Mouse (Mus musculus) embryonic stem cell, embryonic (primary cell): ENCODE results near the gene Bptf.

Source experiments
- CTCF ChIA-PET, 4 experiments: fragments of 300-600 bp in 2 of 4; fragments of 350-600 bp in 2 of 4; sonication (Branson Sonifier 250); formaldehyde crosslinking; loops; one replicate each; lab custom pipeline; 2022; ENCODE audit warnings: inconsistent platforms in 2 of 4; lab: Charles Lee
- POLR2A ChIA-PET, 4 experiments: fragments of 300-600 bp in 2 of 4; fragments of 350-600 bp in 2 of 4; sonication (Branson Sonifier 250); formaldehyde crosslinking; loops; one replicate each; lab custom pipeline; 2022; ENCODE audit warnings: antibody characterized with exemption in 4 of 4, inconsistent platforms in 1 of 4; lab: Charles Lee

Bptf gene

GRCm38 (mm10) chr11:107046766-107047620, 84.9 kb downstream of the Bptf start:
- ChIA-PET CTCF (interaction anchor here (0.5 to 1.2 kb wide), 9 partner anchors 9 to 304 kb away, joined by 3 to 11 read pairs (median 3); no protein-coding TSS in a partner anchor), POLR2A (interaction anchor here in 2 of 4 experiments (0.6 to 12.3 kb wide), 12 partner anchors 8 to 90 kb away, joined by 3 to 111 read pairs (median 4); partner anchors contain the start of genes 1810010H24Rik (in 2 of the 2) and Kpna2 (in 1 of the 2))

- ChIA-PET POLR2A (interaction anchor here in 2 of 4 experiments (1.4 to 12.3 kb wide), 6 partner anchors 9 to 46 kb away, joined by 4 to 111 read pairs (median 7); partner anchors contain the start of genes 1810010H24Rik (in 1 of the 2) and Kpna2 (in 1 of the 2)), CTCF (interaction anchor here in 3 of 4 experiments (0.5 to 0.8 kb wide), 4 partner anchors 27 to 395 kb away, joined by 3 to 6 read pairs (median 3); no protein-coding TSS in a partner anchor)
These were observed 86.4 kb downstream of the Bptf start for GRCm38 (mm10) chr11:107045546-107045945.

DNA sequence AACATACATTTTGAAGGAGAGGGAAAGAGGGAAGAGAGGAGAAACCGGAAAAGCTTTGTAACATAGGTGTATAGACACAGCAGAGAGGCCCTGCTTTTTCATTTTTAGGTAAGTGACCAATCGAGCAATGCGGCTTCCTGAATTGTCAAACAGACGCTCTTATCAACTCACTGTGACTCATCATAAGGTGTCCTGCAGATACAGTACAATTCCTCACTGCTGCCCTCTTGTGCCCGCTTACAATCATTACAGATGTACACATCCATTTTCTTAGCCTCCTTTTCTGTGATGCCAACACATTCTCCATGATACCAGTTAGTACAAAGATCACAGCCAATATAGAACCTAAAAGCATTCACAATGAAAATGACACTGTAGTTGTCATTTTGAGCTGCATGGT, 87.6 kb downstream of the Bptf start:
- ChIA-PET POLR2A (interaction anchor here in 1 of 4 experiments (0.9 to 12.3 kb wide), 5 partner anchors 11 to 31 kb away, joined by 3 to 111 read pairs (median 4); partner anchors contain the start of gene 1810010H24Rik), CTCF (interaction anchor here in 1 of 4 experiments (1.0 to 2.2 kb wide), 3 partner anchors 13 to 53 kb away, joined by 3 to 10 read pairs (median 3); no protein-coding TSS in a partner anchor)

DNA sequence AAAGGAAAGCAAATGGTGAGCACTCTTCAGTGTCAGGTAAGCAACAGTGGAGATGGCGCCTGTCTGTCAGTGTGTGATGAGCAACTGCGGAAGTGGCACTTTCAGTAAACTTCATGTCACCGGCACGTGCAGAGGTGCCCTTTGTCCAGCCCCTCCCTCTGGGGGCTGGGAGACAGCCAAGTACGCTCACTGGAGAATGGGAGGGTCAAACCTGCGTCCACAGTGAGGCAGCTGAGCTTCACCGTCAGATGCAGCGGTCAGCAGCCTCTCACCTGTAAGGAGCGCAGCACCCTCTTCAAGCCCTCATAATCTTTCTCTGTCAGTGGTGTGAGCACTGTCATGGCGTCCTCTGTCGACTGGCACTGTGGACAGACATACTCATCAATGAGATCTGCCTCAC, 88.6 kb downstream of the Bptf start:
- CTCF ChIA-PET: interaction anchor here in 1 of 4 experiments (1.0 to 2.2 kb wide), 3 partner anchors 14 to 54 kb away, joined by 3 to 10 read pairs (median 3); no protein-coding TSS in a partner anchor
- POLR2A ChIA-PET: interaction anchor here in 2 of 4 experiments (1.0 to 12.3 kb wide), 4 partner anchors 10 to 44 kb away, joined by 3 to 111 read pairs (median 4); partner anchors contain the start of genes 1810010H24Rik (in 1 of the 2) and Kpna2 (in 1 of the 2)

DNA sequence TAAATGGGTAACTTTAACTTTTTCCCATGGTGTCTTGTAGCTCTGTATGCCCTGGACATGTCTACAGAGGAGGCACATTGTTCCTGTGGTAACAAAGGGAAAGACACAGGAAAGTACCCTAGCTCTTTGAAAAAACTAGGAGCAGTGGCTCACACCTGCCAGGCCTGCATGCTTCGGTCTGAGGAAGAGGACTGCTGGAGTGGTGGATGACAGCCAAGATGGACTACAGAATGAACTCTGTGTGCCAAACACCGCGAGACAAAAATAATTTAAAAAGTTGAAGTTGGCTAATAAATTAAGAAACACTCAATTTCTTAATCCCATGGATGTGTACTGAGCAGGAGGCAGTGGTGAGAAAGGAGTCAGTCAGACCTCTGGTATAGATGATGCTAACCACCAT, 90.5 kb downstream of the Bptf start:
- POLR2A ChIA-PET: interaction anchor here in 2 of 4 experiments (1.1 to 12.3 kb wide), 5 partner anchors 9 to 116 kb away, joined by 3 to 111 read pairs (median 4); partner anchors contain the start of gene 1810010H24Rik (in 1 of the 2)

DNA sequence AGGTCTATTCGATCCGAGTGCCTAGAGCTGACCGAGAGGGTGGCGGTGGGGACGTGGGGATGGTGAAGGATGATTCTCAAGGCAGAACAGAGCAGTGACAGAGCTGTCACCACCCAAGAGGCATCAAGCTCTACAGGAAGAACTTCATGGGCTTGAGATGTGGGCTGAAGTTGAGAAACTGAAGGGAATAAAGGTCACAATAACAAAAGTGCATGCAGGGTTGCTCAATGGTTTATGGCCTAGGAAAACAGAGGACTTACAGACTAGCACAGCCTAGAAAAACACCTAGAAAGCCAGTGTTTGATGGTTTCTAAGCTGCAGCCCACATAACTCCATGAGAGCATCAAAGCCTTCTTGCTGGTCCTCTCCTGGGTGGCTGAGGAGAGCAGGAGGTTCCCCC, 92.5 kb downstream of the Bptf start:
- ChIA-PET POLR2A (interaction anchor here in 3 of 4 experiments (0.6 to 12.3 kb wide), 9 partner anchors 12 to 108 kb away, joined by 3 to 111 read pairs (median 4); partner anchors contain the start of gene 1810010H24Rik (in 2 of the 3)), CTCF (interaction anchor here in 3 of 4 experiments (0.7 to 1.5 kb wide), 4 partner anchors 18 to 115 kb away, joined by 3 to 6 read pairs (median 4); no protein-coding TSS in a partner anchor)

More for the DNA sequence above, 90.5 kb downstream of the Bptf start:
- CTCF ChIA-PET: interaction anchor here in 2 of 4 experiments (0.8 to 1.1 kb wide), 3 partner anchors 11 to 22 kb away, joined by 3 read pairs; no protein-coding TSS in a partner anchor

DNA sequence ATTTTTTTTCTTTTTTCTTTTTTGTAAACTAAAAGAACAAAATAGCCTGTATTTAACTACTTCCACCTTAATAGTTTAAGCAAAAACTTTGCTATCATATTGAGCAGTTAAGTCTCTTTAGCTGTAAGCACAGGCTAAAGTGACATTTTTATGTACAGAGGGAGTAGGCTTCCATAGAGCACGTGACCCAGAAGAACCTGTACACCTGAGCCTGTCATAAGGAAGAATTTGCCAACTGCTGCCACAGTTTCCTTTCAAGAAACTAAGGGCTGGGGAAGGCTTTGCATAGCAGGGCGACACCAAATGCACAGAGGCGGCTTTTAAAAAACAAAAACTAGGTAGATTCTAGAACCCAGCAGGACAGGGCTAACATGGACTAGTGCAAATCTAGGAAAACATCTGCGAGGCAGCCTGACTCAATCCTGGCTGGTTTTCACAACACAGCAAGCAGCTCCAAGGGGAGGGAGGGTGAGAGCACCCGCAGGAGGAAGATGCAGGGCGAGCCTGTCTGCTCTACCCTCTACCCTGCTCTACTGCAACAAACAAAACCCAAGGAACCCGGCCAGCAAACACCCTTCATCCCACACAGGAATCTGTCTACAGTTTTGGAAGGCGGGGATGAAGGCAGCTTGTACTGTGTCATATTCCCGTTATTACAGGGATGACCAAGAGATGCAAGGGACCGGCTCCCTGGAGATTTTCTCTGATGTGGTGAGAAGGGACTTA, 97.7 kb downstream of the Bptf start:
- CTCF ChIA-PET: interaction anchor here in 2 of 4 experiments (0.6 kb wide), 2 partner anchors 36 to 100 kb away, joined by 3 to 4 read pairs; no protein-coding TSS in a partner anchor
- POLR2A ChIA-PET: interaction anchor here in 2 of 4 experiments (0.6 to 12.3 kb wide), 12 partner anchors 7 to 469 kb away, joined by 3 to 111 read pairs (median 6); partner anchors contain the start of genes 1810010H24Rik (in 1 of the 2) and Kpna2 (in 1 of the 2)

DNA sequence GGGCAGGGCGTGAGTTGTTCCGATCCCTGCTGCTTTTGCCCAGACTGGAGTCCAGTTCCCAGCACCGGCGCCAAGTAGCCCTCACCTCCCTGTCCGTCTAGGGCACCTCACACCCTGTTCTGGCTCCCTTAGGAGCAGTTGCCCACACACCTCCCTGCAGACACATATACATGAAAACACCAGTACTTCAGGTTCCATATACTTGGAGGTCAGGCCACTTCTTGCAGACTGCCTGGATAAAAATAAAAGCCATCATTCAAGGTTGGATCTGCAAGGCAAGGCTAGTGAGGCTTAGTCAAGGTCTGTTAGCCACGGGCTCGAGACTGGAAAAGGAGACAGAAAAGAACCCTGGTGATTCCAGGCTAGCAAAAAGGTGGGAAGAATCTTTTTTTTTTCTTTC, 100.3 kb downstream of the Bptf start:
- CTCF ChIA-PET: no interaction called here
- POLR2A ChIA-PET: no interaction called here

- POLR2A ChIA-PET: interaction anchor here in 3 of 4 experiments (0.6 to 7.7 kb wide), 15 partner anchors 8 to 242 kb away, joined by 3 to 111 read pairs (median 5); partner anchors contain the start of gene Kpna2 (in 3 of the 3)
- CTCF ChIA-PET: interaction anchor here in 3 of 4 experiments (0.6 to 2.9 kb wide), 7 partner anchors 8 to 103 kb away, joined by 3 to 15 read pairs (median 3); partner anchors contain the start of gene Bptf (in 1 of the 3)
These were observed 102.4 kb downstream of the Bptf start for GRCm38 (mm10) chr11:107029536-107029935.

DNA sequence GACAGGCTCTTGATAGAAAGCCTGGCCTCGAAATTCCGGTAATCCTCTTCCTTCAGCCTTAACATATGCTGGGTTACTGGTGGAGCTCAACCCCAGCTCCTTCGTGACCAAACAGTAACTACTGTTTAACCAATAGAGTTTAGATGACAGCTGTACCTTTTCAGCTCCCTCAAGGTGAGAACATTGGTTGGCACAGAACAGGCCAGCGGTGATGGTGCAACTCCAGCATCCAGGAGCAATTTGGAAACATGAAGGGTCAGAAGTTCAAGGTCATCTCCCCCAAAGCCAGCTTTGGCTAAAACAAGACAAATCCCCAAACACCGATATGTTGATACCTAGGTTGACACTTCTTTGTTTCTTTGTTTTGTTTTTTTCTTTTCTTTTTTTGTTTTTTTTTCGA, 103.2 kb downstream of the Bptf start:
- CTCF ChIA-PET: interaction anchor here in 2 of 4 experiments (0.8 to 2.9 kb wide), 5 partner anchors 9 to 103 kb away, joined by 3 to 15 read pairs (median 3); partner anchors contain the start of gene Bptf (in 1 of the 2)
- POLR2A ChIA-PET: interaction anchor here in 3 of 4 experiments (0.6 to 7.7 kb wide), 16 partner anchors 9 to 125 kb away, joined by 3 to 111 read pairs (median 7); partner anchors contain the start of gene Kpna2 (in 3 of the 3)

GRCm38 (mm10) chr11:107028275-107028618, 103.7 kb downstream of the Bptf start:
- ChIA-PET CTCF (interaction anchor here in 2 of 4 experiments (1.2 to 2.9 kb wide), 4 partner anchors 9 to 104 kb away, joined by 3 to 15 read pairs (median 4); partner anchors contain the start of gene Bptf (in 1 of the 2)), POLR2A (interaction anchor here in 3 of 4 experiments (0.6 to 7.7 kb wide), 17 partner anchors 9 to 241 kb away, joined by 3 to 111 read pairs (median 7); partner anchors contain the start of gene Kpna2 (in 3 of the 3))

- ChIA-PET CTCF (interaction anchor here in 2 of 4 experiments (1.2 to 3.6 kb wide), 5 partner anchors 9 to 13 kb away, joined by 3 to 34 read pairs (median 9); no protein-coding TSS in a partner anchor), POLR2A (interaction anchor here in 3 of 4 experiments (0.5 to 7.7 kb wide), 20 partner anchors 8 to 466 kb away, joined by 3 to 111 read pairs (median 8); partner anchors contain the start of gene Kpna2 (in 2 of the 3))
These were observed 104.3 kb downstream of the Bptf start for GRCm38 (mm10) chr11:107027431-107028274.

GRCm38 (mm10) chr11:107026554-107027430, 105.1 kb downstream of the Bptf start:
- CTCF ChIA-PET: interaction anchor here in 3 of 4 experiments (0.6 to 3.6 kb wide), 7 partner anchors 8 to 484 kb away, joined by 3 to 34 read pairs (median 4); no protein-coding TSS in a partner anchor
- POLR2A ChIA-PET: interaction anchor here (0.5 to 7.7 kb wide), 31 partner anchors 9 to 526 kb away, joined by 3 to 111 read pairs (median 5); partner anchors contain the start of genes Kpna2 (in 2 of the 4), Bptf (in 1 of the 4), Cep95 (in 1 of the 4) and Ddx5 (in 1 of the 4)
